Mouse (Mus musculus): Measurements from ENCODE around the gene Phtf2. TPM values are rescaled to one million over a fixed set of nuclear protein-coding genes. Genes with fewer than 3 reads are reported as not detected.

Gene Phtf2
- total and polyA plus RNA-seq, 3 experiments = 14.3 to 75.2 (median 61.2) TPM

DNA sequence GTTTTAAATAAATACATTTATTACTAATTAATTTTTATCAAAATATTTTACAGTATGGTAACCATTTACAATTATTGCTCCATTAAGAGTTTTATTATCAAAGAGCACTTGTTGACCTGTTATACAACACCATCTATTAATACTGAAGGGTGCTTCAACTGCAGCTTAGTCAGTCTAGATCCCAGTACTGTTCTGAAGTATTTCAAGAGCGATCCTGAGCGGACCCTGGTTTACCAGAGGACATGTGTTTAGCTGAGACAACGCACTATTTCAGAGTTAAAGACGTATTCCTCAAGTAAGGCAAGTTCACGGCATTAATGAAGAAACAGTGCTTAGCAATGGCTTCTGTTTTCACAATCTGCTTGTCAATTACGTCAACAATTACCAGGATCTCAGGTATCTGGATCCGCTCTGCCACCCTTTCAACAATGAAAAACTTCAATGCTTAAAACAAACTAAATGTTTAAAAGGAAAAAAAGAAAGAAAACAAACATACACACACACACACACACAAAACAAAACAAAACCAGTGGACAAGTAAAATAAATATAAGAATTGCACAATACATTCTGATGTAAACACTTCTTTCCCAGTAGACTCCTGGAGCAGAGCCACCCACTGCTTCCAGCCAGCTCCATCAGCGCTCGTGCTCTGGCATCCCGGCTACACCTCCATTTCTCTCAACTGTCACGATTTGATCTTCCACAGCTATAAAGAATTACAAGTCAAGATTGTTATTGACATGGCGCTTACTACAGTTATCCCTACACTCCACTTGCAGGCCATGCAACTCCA, 121.4 kb downstream of the Phtf2 start:
- TF ChIP-seq CTCF (IDR thresholded peaks at IDR 0.05) = no peak
- TF ChIP-seq EP300 (IDR thresholded peaks at IDR 0.05; ENCODE audit: insufficient read depth, low read depth, low read length) = no peak
- Histone ChIP-seq H3K79me2 (replicated peaks; ENCODE audit: control insufficient read depth, insufficient read depth, low read length) (no peaks in the 10 kb centered on the region), H3K4me1 (ENCODE audit: control insufficient read depth, insufficient read depth, low read length) (peaks cover 1% of the 10 kb centered on the region; the same call in 1 of the 2 replicates), H3K4me3 (no peak overlapping the region), H3K27ac (peak overlapping the region; percentile 54; the same call in 1 of the 2 replicates), H3K36me3 (ENCODE audit: control insufficient read depth, insufficient read depth, low read length) (peaks cover 6% of the 10 kb centered on the region), H3K27me3 (ENCODE audit: control insufficient read depth, insufficient read depth, low read length) (no peaks in the 10 kb centered on the region), H3K9ac (ENCODE audit: low read depth, low read length) (no peak overlapping the region)
- no peak for DNase-seq
- intact Hi-C loops (cut with DNase I) = loop anchor here (5.0 kb wide), 1 partner anchor 38 kb away; no protein-coding TSS in a partner anchor
- 79% methylated on average over 12 of the region's 12 CpGs for WGBS

DNA sequence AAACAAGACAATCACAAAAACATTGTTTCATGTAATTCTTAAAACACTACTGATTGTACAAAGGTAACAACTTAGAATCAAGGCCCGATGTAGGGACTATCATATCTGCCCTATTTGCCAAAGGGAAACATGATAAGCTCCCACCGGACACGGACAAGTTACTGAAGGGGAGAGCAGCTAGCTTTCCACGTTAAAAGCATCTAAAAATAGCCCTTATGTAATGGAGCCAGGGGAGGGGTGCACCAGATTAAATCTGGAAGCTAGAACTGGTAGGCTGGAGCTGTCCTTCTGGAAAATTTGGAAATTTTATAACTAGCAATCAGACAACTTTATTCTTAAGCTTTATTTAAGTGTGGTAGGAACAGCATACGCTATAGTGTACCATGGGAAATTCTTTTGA, 122.2 kb downstream of the Phtf2 start:
- Histone ChIP-seq H3K36me3 (ENCODE audit: control insufficient read depth, insufficient read depth, low read length) (peaks cover 6% of the 10 kb centered on the region), H3K4me1 (ENCODE audit: control insufficient read depth, insufficient read depth, low read length) (no peaks in the 10 kb centered on the region), H3K9ac (ENCODE audit: low read depth, low read length) (no peak overlapping the region), H3K79me2 (replicated peaks; ENCODE audit: control insufficient read depth, insufficient read depth, low read length) (no peaks in the 10 kb centered on the region), H3K27ac (peak overlapping the region; percentile 54), H3K4me3 (no peak overlapping the region), H3K27me3 (ENCODE audit: control insufficient read depth, insufficient read depth, low read length) (no peaks in the 10 kb centered on the region)
- intact Hi-C loops (cut with DNase I) = loop anchor here (5.0 kb wide), 1 partner anchor 37 kb away; no protein-coding TSS in a partner anchor
- DNase-seq = no peak
- TF ChIP-seq EP300 (IDR thresholded peaks at IDR 0.05; ENCODE audit: insufficient read depth, low read depth, low read length) (no peak), CTCF (IDR thresholded peaks at IDR 0.05) (no peak), POLR2A (IDR thresholded peaks at IDR 0.05; ENCODE audit: insufficient read depth, low read depth, low read length) (no peak)
- 22% methylated on average over 5 of the region's 5 CpGs for WGBS

DNA sequence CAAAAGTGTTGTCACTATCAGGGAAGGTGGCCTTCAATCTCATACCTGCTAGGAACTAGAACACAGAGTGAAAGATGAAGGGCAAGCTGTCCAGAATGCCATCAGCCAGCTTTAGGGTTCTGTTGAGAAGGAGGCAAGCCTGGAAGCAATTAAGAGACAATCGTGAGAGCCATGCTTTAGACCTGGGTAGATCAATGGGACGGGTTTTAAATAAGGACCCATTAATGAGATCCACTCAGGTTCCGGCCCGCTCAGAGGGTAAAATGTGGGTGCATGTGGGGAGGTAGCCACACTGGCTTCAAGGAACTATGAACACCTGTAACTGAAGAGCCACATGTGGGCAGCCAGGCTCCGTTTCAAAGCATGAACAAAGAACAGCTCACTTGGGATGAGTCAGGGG, 128.0 kb downstream of the Phtf2 start:
- no peak for TF ChIP-seq EP300 (IDR thresholded peaks at IDR 0.05; ENCODE audit: insufficient read depth, low read depth, low read length)
- no peak for TF ChIP-seq CTCF (IDR thresholded peaks at IDR 0.05)
- TF ChIP-seq POLR2A (IDR thresholded peaks at IDR 0.05; ENCODE audit: insufficient read depth, low read depth, low read length) = no peak
- H3K9ac ChIP-seq (ENCODE audit: low read depth, low read length) = no peak overlapping the region
- H3K4me3 ChIP-seq = no peak overlapping the region
- no peaks in the 10 kb centered on the region for H3K79me2 ChIP-seq (replicated peaks; ENCODE audit: control insufficient read depth, insufficient read depth, low read length)
- H3K4me1 ChIP-seq (ENCODE audit: control insufficient read depth, insufficient read depth, low read length) = no peaks in the 10 kb centered on the region
- H3K27me3 ChIP-seq (ENCODE audit: control insufficient read depth, insufficient read depth, low read length) = no peaks in the 10 kb centered on the region
- H3K27ac ChIP-seq = no peak overlapping the region
- no peaks in the 10 kb centered on the region for H3K36me3 ChIP-seq (ENCODE audit: control insufficient read depth, insufficient read depth, low read length)
- intact Hi-C loops (cut with DNase I) = no loop called here
- no peak for DNase-seq
- 84% methylated on average over 5 of the region's 5 CpGs for WGBS

DNA sequence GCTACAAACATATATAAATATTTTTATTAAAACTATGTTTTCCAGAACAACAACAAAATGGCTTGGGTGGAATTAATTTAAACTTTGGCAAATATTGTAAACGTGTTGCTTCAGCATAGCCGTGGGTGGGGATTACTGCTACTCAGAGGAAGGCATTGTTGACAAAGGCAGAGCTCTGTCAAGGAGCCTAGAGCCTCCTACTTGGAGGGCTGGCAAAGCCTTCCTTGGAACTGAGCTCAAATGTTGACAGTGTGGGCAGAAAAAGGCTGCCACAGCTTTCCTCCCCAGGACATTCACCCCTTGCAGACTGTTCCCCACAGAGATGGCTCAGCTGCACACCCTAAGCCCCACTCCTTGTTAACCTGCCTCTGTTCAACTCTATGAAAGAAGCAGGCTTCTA, 128.8 kb downstream of the Phtf2 start:
- no peaks in the 10 kb centered on the region for H3K79me2 ChIP-seq (replicated peaks; ENCODE audit: control insufficient read depth, insufficient read depth, low read length)
- H3K4me1 ChIP-seq (ENCODE audit: control insufficient read depth, insufficient read depth, low read length) = no peaks in the 10 kb centered on the region
- DNase-seq = no peak
- TF ChIP-seq CTCF (IDR thresholded peaks at IDR 0.05) (no peak), POLR2A (IDR thresholded peaks at IDR 0.05; ENCODE audit: insufficient read depth, low read depth, low read length) (no peak), EP300 (IDR thresholded peaks at IDR 0.05; ENCODE audit: insufficient read depth, low read depth, low read length) (no peak)
- intact Hi-C loops (cut with DNase I) = no loop called here
- H3K36me3 ChIP-seq (ENCODE audit: control insufficient read depth, insufficient read depth, low read length) = no peaks in the 10 kb centered on the region
- 56% methylated on average over 2 of the region's 2 CpGs for WGBS
- no peak overlapping the region for H3K4me3 ChIP-seq
- no peak overlapping the region for H3K27ac ChIP-seq
- no peaks in the 10 kb centered on the region for H3K27me3 ChIP-seq (ENCODE audit: control insufficient read depth, insufficient read depth, low read length)
- no peak overlapping the region for H3K9ac ChIP-seq (ENCODE audit: low read depth, low read length)

DNA sequence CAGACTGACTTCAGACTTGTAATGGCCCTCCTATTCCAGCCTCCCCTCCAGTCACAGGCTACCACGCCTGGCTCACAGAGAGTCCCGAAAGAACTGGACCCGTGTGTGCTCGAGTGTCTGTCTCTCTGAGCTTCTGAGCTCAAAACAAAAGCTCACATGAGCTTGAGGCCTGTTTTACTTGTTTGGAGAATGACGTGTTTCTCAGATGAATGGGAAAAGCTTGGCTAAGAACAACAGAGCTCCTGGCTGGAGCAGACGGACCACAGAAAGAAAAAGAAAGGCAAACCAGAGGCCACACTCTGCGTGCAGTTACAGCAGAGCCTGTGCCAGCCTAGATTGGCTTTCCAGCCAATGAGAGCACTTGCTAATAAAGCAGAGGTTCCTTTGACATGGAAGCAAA, 130.2 kb downstream of the Phtf2 start:
- Histone ChIP-seq H3K27ac (no peak overlapping the region; the same call in 1 of the 2 replicates), H3K4me3 (no peak overlapping the region), H3K27me3 (ENCODE audit: control insufficient read depth, insufficient read depth, low read length) (no peaks in the 10 kb centered on the region), H3K36me3 (ENCODE audit: control insufficient read depth, insufficient read depth, low read length) (no peaks in the 10 kb centered on the region), H3K79me2 (replicated peaks; ENCODE audit: control insufficient read depth, insufficient read depth, low read length) (no peaks in the 10 kb centered on the region), H3K4me1 (ENCODE audit: control insufficient read depth, insufficient read depth, low read length) (no peaks in the 10 kb centered on the region), H3K9ac (ENCODE audit: low read depth, low read length) (no peak overlapping the region)
- intact Hi-C loops (cut with DNase I) = no loop called here
- TF ChIP-seq CTCF (IDR thresholded peaks at IDR 0.05) (no peak), EP300 (IDR thresholded peaks at IDR 0.05; ENCODE audit: insufficient read depth, low read depth, low read length) (no peak), POLR2A (IDR thresholded peaks at IDR 0.05; ENCODE audit: insufficient read depth, low read depth, low read length) (no peak)
- DNase-seq = peak in 1 of 2 experiments; percentile 16
- 58% methylated on average over 7 of the region's 7 CpGs for WGBS

DNA sequence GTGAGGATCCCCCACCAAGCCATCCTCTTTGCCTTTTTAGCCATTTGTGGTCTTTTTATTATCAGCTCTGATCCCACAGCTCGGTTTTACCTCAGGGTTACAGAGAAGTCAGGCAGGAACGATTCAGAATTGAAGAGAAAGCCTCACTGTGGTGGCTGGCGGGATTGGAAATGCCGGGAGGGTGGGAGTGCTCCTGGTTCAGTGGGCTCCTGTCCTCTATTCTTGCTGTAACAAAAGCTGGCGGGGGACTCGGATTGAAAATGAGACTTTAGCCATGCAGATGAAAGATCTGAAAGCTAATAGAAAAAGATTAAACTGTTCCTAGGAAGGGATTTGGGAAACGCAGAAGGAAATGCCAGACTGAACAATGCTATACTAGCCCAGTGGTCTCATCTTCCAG, 130.9 kb downstream of the Phtf2 start:
- WGBS = 82% methylated on average over 7 of the region's 7 CpGs
- Histone ChIP-seq H3K4me3 (no peak overlapping the region), H3K27me3 (ENCODE audit: control insufficient read depth, insufficient read depth, low read length) (no peaks in the 10 kb centered on the region), H3K36me3 (ENCODE audit: control insufficient read depth, insufficient read depth, low read length) (no peaks in the 10 kb centered on the region), H3K4me1 (ENCODE audit: control insufficient read depth, insufficient read depth, low read length) (no peaks in the 10 kb centered on the region), H3K79me2 (replicated peaks; ENCODE audit: control insufficient read depth, insufficient read depth, low read length) (no peaks in the 10 kb centered on the region), H3K9ac (ENCODE audit: low read depth, low read length) (no peak overlapping the region), H3K27ac (no peak overlapping the region)
- intact Hi-C loops (cut with DNase I) = no loop called here
- TF ChIP-seq POLR2A (IDR thresholded peaks at IDR 0.05; ENCODE audit: insufficient read depth, low read depth, low read length) (no peak), EP300 (IDR thresholded peaks at IDR 0.05; ENCODE audit: insufficient read depth, low read depth, low read length) (no peak), CTCF (IDR thresholded peaks at IDR 0.05) (no peak)
- DNase-seq = no peak

All from heart, adult 2 months (tissue).